Mouse (Mus musculus): ENCODE data around the gene Cops8.

DNA sequence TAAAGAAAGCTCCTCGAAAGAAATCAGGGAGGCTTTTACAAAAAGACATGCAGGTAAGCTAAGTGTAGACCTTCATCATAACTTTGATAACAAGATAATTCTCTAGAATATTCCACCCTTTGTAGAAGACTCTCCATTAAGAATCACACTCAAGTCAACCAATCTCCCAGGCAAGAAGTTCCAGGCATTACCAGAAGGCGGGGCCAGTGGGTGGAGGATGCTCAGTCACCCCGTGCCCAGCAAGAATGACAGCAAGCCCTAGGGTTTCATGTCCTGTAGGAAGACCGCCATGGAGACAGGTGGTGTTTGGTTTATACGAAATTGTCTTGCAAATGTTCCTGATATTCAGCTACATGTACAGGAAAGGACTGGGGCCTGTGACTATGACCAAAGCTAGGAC, 25.4 kb upstream of the Cops8 start:
- TF ChIP-seq CTCF (IDR thresholded peaks at IDR 0.05; ENCODE audit: control insufficient read depth, insufficient read depth, insufficient read length) (no peak), MAX (IDR thresholded peaks at IDR 0.05) (no peak), FOSL1 (IDR thresholded peaks at IDR 0.05; ENCODE audit: insufficient read depth, low read length, poor library complexity, severe bottlenecking) (no peak), MYOD1 (IDR thresholded peaks at IDR 0.05; ENCODE audit: control insufficient read depth, insufficient read length, low read depth) (no peak), MYOG (IDR thresholded peaks at IDR 0.05; ENCODE audit: control insufficient read depth, extremely low read depth, insufficient read length) (no peak)

Data from C2C12 (cell line).